Mouse (Mus musculus) lung, embryonic 14.5 days (tissue): ENCODE measurements at regions not wholly inside any gene's neighbourhood (a gene's known extent, or its start where the extent isn't known, plus 50 kb on each side); places are given as distances from the start of the nearest gene placed in this dataset.
A peak's percentile ranks its signal among the peaks of the same experiment; 100 is the strongest.
"Not testable (repeated sequence)": the region's sequence is repeated elsewhere in the genome, so short reads cannot be mapped to it uniquely, and the experiment has no call there.

Experiments
- ATAC-seq: fragments of 200-750 bp; cut with Nextera tagmentation; 2 replicates; pipeline ENCODE4 v1.8.0; 2017; ENCODE audit warnings: mild to moderate bottlenecking, moderate TSS enrichment, moderate library complexity; ENCODE audit not compliant: insufficient read depth
- DNase-seq: peaks from one replicate; pipeline ENCODE4 v3.0.0-alpha.2; 2015
- H3K27ac ChIP-seq: fragments of 300-500 bp; sonication (generic); 2 replicates; pipeline ENCODE4 v1.5.1; 2014; ENCODE audit warnings: low read depth, mild to moderate bottlenecking, moderate library complexity
- H3K27me3 ChIP-seq: fragments of 300-500 bp; sonication (generic); 2 replicates; pipeline ENCODE4 v1.6.1; 2014; ENCODE audit warnings: low read length, control low read depth; ENCODE audit not compliant: insufficient read depth
- H3K36me3 ChIP-seq: fragments of 300-500 bp; sonication (generic); 2 replicates; pipeline ENCODE4 v1.6.1; 2014; ENCODE audit warnings: control low read depth; ENCODE audit not compliant: insufficient read depth
- H3K4me1 ChIP-seq: fragments of 300-500 bp; sonication (generic); 2 replicates; pipeline ENCODE4 v1.6.1; 2014; ENCODE audit warnings: antibody characterized with exemption, control low read depth; ENCODE audit not compliant: insufficient read depth
- H3K4me2 ChIP-seq: fragments of 300-500 bp; sonication (generic); 2 replicates; pipeline ENCODE4 v1.6.1; 2014; ENCODE audit warnings: mild to moderate bottlenecking
- H3K4me3 ChIP-seq: fragments of 300-500 bp; sonication (generic); 2 replicates; pipeline ENCODE4 v1.5.1; 2014; ENCODE audit warnings: low read depth, low read length
- H3K9ac ChIP-seq: fragments of 300-500 bp; sonication (generic); 2 replicates; pipeline ENCODE4 v1.6.1; 2014
- H3K9me3 ChIP-seq: fragments of 300-500 bp; sonication (generic); 2 replicates; pipeline ENCODE4 v1.6.1; 2016; ENCODE audit warnings: low read depth, low read length, control low read depth
- CTCF ChIP-seq: IDR thresholded peaks from 2 replicates; pipeline ENCODE4 v1.5.1; 2016; ENCODE audit warnings: antibody characterized with exemption, low read depth
- WGBS: fragments of 180-500 bp; shearing (Covaris S2); extraction: QIAGEN DNeasy Blood & Tissue Kit; methylation state at CpG from one replicate; pipeline ENCODE4 v1.1.7; 2014; 5-methylcytosine and 5-hydroxymethylcytosine counted together

DNA sequence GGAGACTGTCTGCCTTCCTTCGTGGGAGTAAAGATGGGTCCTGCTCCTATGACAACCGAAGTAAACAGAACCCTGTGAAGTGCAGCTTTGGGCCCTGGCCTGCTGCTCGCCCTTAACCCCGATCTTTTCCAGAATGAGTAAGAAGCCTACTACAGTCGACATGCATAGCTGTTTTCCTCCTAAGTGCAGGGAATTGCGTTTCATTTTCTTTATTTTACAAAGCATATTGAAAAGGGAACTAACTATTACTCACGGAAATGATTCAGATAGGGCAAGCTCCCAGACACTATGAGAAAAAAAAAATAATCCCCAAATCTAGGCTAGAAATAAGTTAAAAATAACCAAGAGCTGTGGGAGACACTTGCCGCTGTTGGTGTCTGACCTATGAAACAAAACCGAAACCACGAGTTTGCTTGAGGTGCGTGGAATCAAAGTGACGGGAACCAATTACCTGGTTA lies 204.5 kb downstream of the Kif20b start:
- H3K27ac ChIP-seq, result no peak overlapping the region
- WGBS, result 79% methylated on average over 12 of the region's 12 CpGs
- no peak for ATAC-seq
- H3K4me3 ChIP-seq, result no peak overlapping the region
- H3K36me3 ChIP-seq, result no peaks in the 10 kb centered on the region
- H3K9ac ChIP-seq, result no peak overlapping the region
- no peaks in the 10 kb centered on the region for H3K4me1 ChIP-seq
- no peak for DNase-seq
- H3K27me3 ChIP-seq, result no peaks in the 10 kb centered on the region
- no peak for TF ChIP-seq CTCF
- no peaks in the 10 kb centered on the region for H3K9me3 ChIP-seq
- H3K4me2 ChIP-seq, result no peak overlapping the region

DNA sequence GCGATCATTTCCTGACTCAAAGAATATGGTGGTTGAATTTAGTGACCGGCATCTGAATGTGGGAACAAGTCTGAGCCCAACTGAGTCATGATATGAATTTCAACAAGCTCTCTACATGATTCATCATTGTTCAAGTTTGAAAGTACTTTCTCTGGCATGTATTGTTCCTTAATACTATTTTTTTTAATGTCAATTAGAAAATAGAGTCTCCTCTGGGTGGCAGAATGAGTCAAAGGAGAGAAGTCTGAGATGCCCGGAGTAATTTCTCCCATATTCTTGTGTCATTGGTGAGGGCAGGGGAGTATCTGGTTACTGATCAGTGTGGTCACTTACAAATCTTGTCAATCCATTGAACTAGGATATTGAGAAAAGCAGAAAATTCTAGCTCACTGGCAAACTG lies 205.9 kb downstream of the Kif20b start:
- H3K27ac ChIP-seq, result no peak overlapping the region
- no peak for TF ChIP-seq CTCF
- no peaks in the 10 kb centered on the region for H3K27me3 ChIP-seq
- DNase-seq (no peak), ATAC-seq (no peak)
- no peaks in the 10 kb centered on the region for H3K36me3 ChIP-seq
- H3K4me2 ChIP-seq, result no peak overlapping the region
- H3K9me3 ChIP-seq, result no peaks in the 10 kb centered on the region
- 86% methylated on average over 3 of the region's 3 CpGs for WGBS
- no peaks in the 10 kb centered on the region for H3K4me1 ChIP-seq
- H3K9ac ChIP-seq, result no peak overlapping the region
- H3K4me3 ChIP-seq, result no peak overlapping the region

DNA sequence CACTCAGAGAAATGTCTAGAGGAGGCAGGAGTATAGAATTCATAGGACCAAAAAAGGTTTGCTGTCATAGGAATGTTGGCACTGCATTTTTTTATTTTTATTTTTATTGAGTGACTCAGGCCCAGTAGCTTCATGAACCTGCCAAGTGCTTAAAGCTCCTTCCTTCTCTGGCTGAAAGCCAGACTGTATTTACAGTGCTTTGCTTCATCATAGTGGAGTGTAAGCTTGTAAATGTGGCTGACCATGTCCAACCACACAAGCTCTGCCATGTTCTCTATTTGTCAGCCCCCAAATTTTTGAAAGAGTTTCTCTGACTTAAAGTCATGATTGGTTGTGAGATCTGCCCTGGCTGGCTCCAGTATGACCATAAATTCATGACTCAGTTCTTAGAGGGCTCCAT lies 221.0 kb downstream of the Kif20b start:
- Histone ChIP-seq H3K4me1 (no peaks in the 10 kb centered on the region), H3K36me3 (no peaks in the 10 kb centered on the region), H3K4me2 (no peak overlapping the region), H3K27me3 (no peaks in the 10 kb centered on the region), H3K9me3 (no peaks in the 10 kb centered on the region), H3K27ac (no peak overlapping the region), H3K4me3 (no peak overlapping the region), H3K9ac (no peak overlapping the region)
- no peak for TF ChIP-seq CTCF
- ATAC-seq (no peak), DNase-seq (peak; percentile 4)

DNA sequence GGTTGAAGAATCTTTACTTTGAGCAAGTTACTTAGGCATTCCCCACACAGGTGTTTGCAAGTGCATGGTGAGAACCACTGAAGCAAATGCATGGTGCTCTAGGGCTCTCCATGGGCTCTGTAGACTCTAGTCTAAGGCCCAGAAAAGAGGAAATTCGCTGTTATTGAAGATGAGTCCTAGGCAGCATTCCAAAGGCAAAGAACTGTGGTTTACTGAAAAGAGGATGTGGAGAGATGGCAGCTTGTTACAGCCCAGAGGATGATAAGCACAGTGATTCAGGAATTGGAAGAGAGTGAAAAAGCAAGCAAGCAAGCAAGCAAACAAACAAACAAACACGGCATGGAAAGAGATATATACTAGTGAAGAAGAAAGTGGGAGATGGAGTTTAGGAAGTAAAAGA lies 221.6 kb downstream of the Kif20b start:
- Histone ChIP-seq H3K27ac (no peak overlapping the region), H3K9me3 (no peaks in the 10 kb centered on the region), H3K36me3 (no peaks in the 10 kb centered on the region), H3K4me1 (no peaks in the 10 kb centered on the region), H3K4me2 (no peak overlapping the region), H3K27me3 (no peaks in the 10 kb centered on the region), H3K4me3 (no peak overlapping the region), H3K9ac (no peak overlapping the region)
- 70% methylated on average over 2 of the region's 2 CpGs for WGBS
- DNase-seq (no peak), ATAC-seq (no peak)
- no peak for TF ChIP-seq CTCF

DNA sequence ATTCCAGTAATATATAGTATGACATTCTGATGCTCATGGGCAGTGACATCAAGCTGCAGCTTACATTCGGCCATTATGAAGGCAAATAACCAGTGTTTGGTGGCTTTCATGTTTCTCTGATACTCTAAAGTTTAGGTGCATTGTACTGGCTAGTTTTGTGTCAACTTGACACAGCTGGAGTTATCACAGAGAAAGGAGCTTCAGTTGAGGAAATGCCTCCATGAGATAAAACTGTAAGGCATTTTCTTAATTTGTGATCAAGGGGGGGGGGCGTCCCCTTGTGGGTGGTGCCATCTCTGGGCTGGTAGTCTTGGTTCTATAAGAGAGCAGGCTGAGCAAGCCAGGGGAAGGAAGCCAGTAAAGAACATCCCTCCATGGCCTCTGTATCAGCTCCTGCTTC lies 227.3 kb downstream of the Kif20b start:
- H3K9me3 ChIP-seq, ATAC-seq, H3K4me1 ChIP-seq, H3K27ac ChIP-seq, H3K4me3 ChIP-seq, H3K36me3 ChIP-seq, H3K27me3 ChIP-seq, DNase-seq, H3K4me2 ChIP-seq, H3K9ac ChIP-seq: not testable (repeated sequence)
- WGBS, result 79% methylated on average over 2 of the region's 2 CpGs

DNA sequence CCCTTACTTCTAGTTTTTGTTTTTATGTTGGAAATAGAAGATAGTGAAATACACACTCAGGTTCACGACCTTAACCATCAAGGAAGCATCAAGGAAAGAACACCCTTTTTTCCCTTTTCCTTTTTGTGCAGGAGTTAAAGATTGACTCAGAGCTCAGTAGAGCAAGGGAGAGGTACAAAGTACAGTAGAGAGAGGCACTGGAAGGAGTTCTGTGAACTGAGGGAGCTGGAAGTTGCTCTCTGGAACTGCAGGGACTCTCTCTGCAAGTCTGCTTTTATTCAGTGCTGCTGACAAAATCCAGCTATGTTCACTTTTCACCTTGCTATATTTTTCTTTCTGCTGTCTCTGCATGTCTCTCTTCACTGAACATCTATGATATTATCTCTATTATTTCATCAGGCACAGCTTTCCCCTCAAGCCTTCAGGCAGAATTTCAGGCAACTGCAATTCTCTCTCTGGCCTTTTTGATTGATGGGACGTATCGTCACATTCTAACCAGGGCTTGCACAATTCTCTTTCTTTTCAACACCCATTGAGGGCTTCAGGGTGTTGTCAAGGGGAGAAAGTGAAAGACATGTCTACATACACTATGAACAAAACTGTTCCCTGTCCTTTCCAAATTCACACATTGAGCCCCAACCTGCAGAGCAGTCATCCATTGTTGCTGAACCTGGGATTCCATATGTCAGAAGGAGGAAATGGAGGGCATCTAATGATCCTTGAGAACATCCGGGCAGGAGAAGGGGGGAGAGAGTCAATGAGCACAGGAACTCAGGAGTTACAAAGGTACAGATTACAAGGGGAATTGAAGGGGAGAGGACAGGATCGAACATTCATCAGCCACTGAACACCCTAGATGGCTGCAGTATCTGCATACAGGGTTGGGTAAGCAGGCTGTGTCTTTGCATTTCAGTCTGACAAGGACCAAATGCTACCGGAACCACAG lies 228.9 kb downstream of the Kif20b start:
- no peaks in the 10 kb centered on the region for H3K9me3 ChIP-seq
- no peak overlapping the region for H3K4me2 ChIP-seq
- H3K36me3 ChIP-seq, result no peaks in the 10 kb centered on the region
- H3K4me1 ChIP-seq, result no peaks in the 10 kb centered on the region
- H3K27me3 ChIP-seq, result no peaks in the 10 kb centered on the region
- 67% methylated on average over 6 of the region's 6 CpGs for WGBS
- no peak for ATAC-seq
- no peak for TF ChIP-seq CTCF
- no peak overlapping the region for H3K9ac ChIP-seq
- no peak for DNase-seq
- H3K4me3 ChIP-seq, result no peak overlapping the region
- H3K27ac ChIP-seq, result no peak overlapping the region

DNA sequence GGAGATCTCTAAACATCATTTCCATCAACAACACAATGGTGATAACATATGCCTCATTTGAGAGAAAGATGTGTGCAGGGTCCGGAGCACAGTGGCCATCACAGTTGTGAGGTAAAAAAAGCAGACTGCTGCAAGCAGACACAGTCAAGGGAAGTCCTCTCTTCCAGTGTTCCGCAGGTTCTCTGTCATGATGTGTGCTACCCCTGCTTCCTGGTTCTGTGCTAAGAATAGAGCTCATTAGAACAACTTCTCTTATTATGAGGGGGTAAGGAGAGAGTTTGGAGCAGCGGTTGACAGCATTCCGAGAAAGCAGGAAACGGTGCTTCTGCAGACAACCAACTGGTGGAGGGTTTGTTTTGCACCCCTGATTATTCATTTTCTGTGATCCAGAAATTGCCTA lies 229.7 kb downstream of the Kif20b start:
- ATAC-seq (no peak), DNase-seq (no peak)
- Histone ChIP-seq H3K36me3 (no peaks in the 10 kb centered on the region), H3K4me1 (no peaks in the 10 kb centered on the region), H3K4me2 (no peak overlapping the region), H3K27ac (no peak overlapping the region), H3K9ac (no peak overlapping the region), H3K27me3 (no peaks in the 10 kb centered on the region), H3K4me3 (no peak overlapping the region), H3K9me3 (no peaks in the 10 kb centered on the region)
- TF ChIP-seq CTCF, result no peak
- 68% methylated on average over 5 of the region's 5 CpGs for WGBS
